In the genomic region with DNA sequence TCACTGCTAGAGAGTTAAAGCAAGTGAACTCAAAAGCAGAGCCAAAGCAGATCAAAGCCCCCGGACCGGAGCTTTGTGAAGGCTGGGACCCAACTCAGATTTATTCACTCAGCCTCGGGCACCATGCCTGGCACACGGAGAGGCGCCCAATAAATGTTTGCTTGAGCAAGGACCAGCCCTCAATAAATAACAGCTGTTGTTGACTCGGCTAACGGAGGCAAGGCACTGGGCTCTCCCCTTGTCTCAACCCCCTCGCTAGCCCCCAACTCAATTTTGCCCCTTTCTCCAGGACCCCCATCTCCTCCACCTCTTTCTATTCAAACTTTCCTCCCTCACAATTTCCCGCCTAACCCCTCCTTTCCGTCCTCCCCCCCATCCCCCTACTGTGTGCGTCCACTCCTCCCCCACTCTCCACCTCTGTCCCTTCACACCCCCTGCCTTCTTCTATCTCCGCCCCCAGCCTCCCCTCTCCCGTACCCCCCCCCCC, we compare ENCODE assay signal across 8 mouse cellular contexts. TPM values are rescaled to one million over a fixed set of nuclear protein-coding genes. Genes with fewer than 3 reads are reported as not detected.
DNase-seq lines count a peak whose midpoint lies in the region; ATAC-seq and TF ChIP-seq lines count a peak whose summit lies in the region.

No protein-coding gene starts in this region.

- peak overlapping the region; percentile 64 for H3K4me2 ChIP-seq in liver, postnatal 0 days (ENCODE audit: low read depth, low read length)

- H3K9me3 ChIP-seq in liver, postnatal 0 days (ENCODE audit: low read length), result no peaks in the 10 kb centered on the region

- peak overlapping the region; percentile 18; the same call in 1 of the 2 replicates for H3K27ac ChIP-seq in cerebellum, adult 2 months (ENCODE audit: insufficient read depth, low read length)
- 0 out of 2 replicates have a peak overlapping the region, but pooled peaks have one; percentile 35 for H3K27ac ChIP-seq in liver, postnatal 0 days (ENCODE audit: low read depth)

- intact Hi-C loops in heart, postnatal 14 days (cut with DNase I), result no loop called here

- ATAC-seq in cerebellum, adult (ENCODE audit: insufficient number of reproducible peaks, low FRiP score, low TSS enrichment), result no peak
- peak; percentile 38; the same call in 1 of the 2 replicates for ATAC-seq in liver, postnatal 0 days
- ATAC-seq in activated CD4-positive, CD25-positive, alpha-beta regulatory T cell, adult 4 months, result no peak
- no peak for ATAC-seq in inflammation-experienced regulatory T-cells, adult 6 months

- no peak for TF ChIP-seq CTCF in cerebellum, adult 2 months (IDR thresholded peaks at IDR 0.05; ENCODE audit: borderline replicate concordance, insufficient read depth, low read depth, low read length)
- TF ChIP-seq CTCF in liver, postnatal 0 days (IDR thresholded peaks at IDR 0.05; ENCODE audit: low read depth), result no peak

- peak overlapping the region; percentile 55 for H3K9ac ChIP-seq in liver, postnatal 0 days (replicated peaks)

- H3K4me1 ChIP-seq in cerebellum, adult 2 months (ENCODE audit: control insufficient read depth, insufficient read depth, low read length), result peaks cover 3% of the 10 kb centered on the region; the same call in 1 of the 2 replicates
- H3K4me1 ChIP-seq in liver, postnatal 0 days (ENCODE audit: insufficient read depth), result peaks cover 4% of the 10 kb centered on the region

- no peaks in the 10 kb centered on the region; the same call in 1 of the 2 replicates for H3K36me3 ChIP-seq in liver, postnatal 0 days (replicated peaks; ENCODE audit: insufficient read depth, low read length)

- TF ChIP-seq POLR2A in cerebellum, adult 2 months (IDR thresholded peaks at IDR 0.05; ENCODE audit: borderline replicate concordance, insufficient read depth, low read length), result no peak

- DNase-seq in cerebellum, adult 2 months, result no peak
- peak; percentile 12 for DNase-seq in right cerebral cortex, postnatal 4 days
- no peak for DNase-seq in right cerebral cortex, postnatal 14 days
- DNase-seq in heart, postnatal 14 days, result peak; percentile 21 to 35
- no peak for DNase-seq in liver, postnatal 0 days

- peak overlapping the region; percentile 81 for H3K4me3 ChIP-seq in cerebellum, adult 2 months (replicated peaks; ENCODE audit: insufficient read depth, low read depth, low read length)
- H3K4me3 ChIP-seq in liver, postnatal 0 days (ENCODE audit: low read depth, low read length), result peak overlapping the region; percentile 51

- 11% methylated on average over 13 of the region's 13 CpGs for WGBS in cerebellum, adult 2 months
- 8% methylated on average over 13 of the region's 13 CpGs for WGBS in liver, postnatal 0 days (ENCODE audit: insufficient replicate concordance)

- H3K27me3 ChIP-seq in cerebellum, adult 2 months (ENCODE audit: control insufficient read depth, insufficient read depth, low read length), result no peaks in the 10 kb centered on the region
- H3K27me3 ChIP-seq in liver, postnatal 0 days (ENCODE audit: insufficient read depth, low read length), result no peaks in the 10 kb centered on the region

- no peak for TF ChIP-seq EP300 in liver, postnatal 0 days (IDR thresholded peaks at IDR 0.05; ENCODE audit: low read depth)

RNA-seq across cellular contexts. Expression of gene Adamts10, which starts 0.5 kb away (rescaled TPM):
- 205 and 251 TPM in 2 replicates for polyA plus RNA-seq in cerebellum, adult 2 months (2012; rRNA removed)
- total RNA-seq in heart, postnatal 14 days (2021), result 10 to 100 TPM; 31.7 to 38.4 TPM
- 3.2 and 3.5 TPM in 2 replicates for polyA plus RNA-seq in liver, postnatal 0 days (2015; fragmentation: Nextera tagmentation; extraction: Ambion mirVana)
- polyA plus RNA-seq in activated CD4-positive, CD25-positive, alpha-beta regulatory T cell, adult 4 months (2017; shearing (Covaris generic)), result 10 to 100 TPM; 49.7 to 56.7 TPM
- polyA plus RNA-seq in inflammation-experienced regulatory T-cells, adult 6 months (2017; shearing (Covaris generic)), result 10 to 100 TPM; 47.1 to 61.9 (median 61.1) TPM

RNA-seq across cellular contexts. Expression of gene Myo1f, which starts 32.0 kb away (rescaled TPM):
- polyA plus RNA-seq in cerebellum, adult 2 months (2012; rRNA removed), result 0.86 and 1.0 TPM in 2 replicates
- 1 to 10 TPM; 2.1 to 3.1 TPM for total RNA-seq in heart, postnatal 14 days (2021)
- polyA plus RNA-seq in liver, postnatal 0 days (2015; fragmentation: Nextera tagmentation; extraction: Ambion mirVana), result 7.1 and 9.5 TPM in 2 replicates
- 10 to 100 TPM; 70.7 to 88.5 TPM for polyA plus RNA-seq in activated CD4-positive, CD25-positive, alpha-beta regulatory T cell, adult 4 months (2017; shearing (Covaris generic))
- polyA plus RNA-seq in inflammation-experienced regulatory T-cells, adult 6 months (2017; shearing (Covaris generic)), result 100 to 1,000 TPM in 1 of 3 experiments, 10 to 100 TPM in 2; 48.8 to 258 (median 51.4) TPM

Comparison
In these comparisons a context has a peak if more than half of its experiments do, and no peak if none do; other contexts are left out.
1. DNase-seq: peak in right cerebral cortex, postnatal 4 days (single experiment) and heart, postnatal 14 days (2 of 2); none in cerebellum, adult 2 months (0 of 2), right cerebral cortex, postnatal 14 days (single experiment) and liver, postnatal 0 days (single experiment).
2. RNA of gene Adamts10, which starts 0.5 kb away (polyA plus RNA-seq): 205 to 251 TPM in cerebellum, adult 2 months, 47.1 to 61.9 TPM in inflammation-experienced regulatory T-cells, adult 6 months and 49.7 to 56.7 TPM in activated CD4-positive, CD25-positive, alpha-beta regulatory T cell, adult 4 months; 3.2 to 3.5 TPM in liver, postnatal 0 days; every median in the first group is over 10 times any median in the second.